Mouse (Mus musculus) liver, embryonic 13.5 days (tissue): ENCODE data around the gene Dnhd1. TPM values are rescaled to one million over a fixed set of nuclear protein-coding genes. Genes with fewer than 3 reads are reported as not detected.

Experiments used
- ATAC-seq: fragments of 200-750 bp; cut with Nextera tagmentation; 2 replicates; pipeline ENCODE4 v1.8.0; 2017; ENCODE audit warnings: low read depth, mild to moderate bottlenecking, moderate number of reproducible peaks, moderate library complexity
- DNase-seq: peaks from one replicate; pipeline ENCODE4 v3.0.0; 2022
- H3K27ac ChIP-seq: fragments of 300-500 bp; sonication (generic); 2 replicates; pipeline ENCODE4 v1.5.1; 2015; ENCODE audit warnings: moderate library complexity, mild to moderate bottlenecking, inconsistent platforms
- H3K27me3 ChIP-seq: fragments of 300-500 bp; sonication (generic); 2 replicates; pipeline ENCODE4 v1.6.1; 2015; ENCODE audit warnings: mild to moderate bottlenecking, inconsistent platforms
- H3K36me3 ChIP-seq: fragments of 300-500 bp; sonication (generic); 2 replicates; pipeline ENCODE4 v1.6.1; 2015; ENCODE audit warnings: mild to moderate bottlenecking, inconsistent platforms
- H3K4me1 ChIP-seq: fragments of 300-500 bp; sonication (generic); replicated peaks from 2 replicates; pipeline ENCODE4 v1.6.1; 2015; ENCODE audit warnings: inconsistent platforms
- H3K4me2 ChIP-seq: fragments of 300-500 bp; sonication (generic); 2 replicates; pipeline ENCODE4 v1.6.1; 2015; ENCODE audit warnings: inconsistent platforms, mild to moderate bottlenecking, moderate library complexity
- H3K4me3 ChIP-seq: fragments of 300-500 bp; sonication (generic); replicated peaks from 2 replicates; pipeline ENCODE4 v1.5.1; 2015; ENCODE audit warnings: mild to moderate bottlenecking, inconsistent platforms
- H3K9ac ChIP-seq: fragments of 300-500 bp; sonication (generic); 2 replicates; pipeline ENCODE4 v1.6.1; 2015; ENCODE audit warnings: mild to moderate bottlenecking, inconsistent platforms
- H3K9me3 ChIP-seq: fragments of 300-500 bp; sonication (generic); replicated peaks from 2 replicates; pipeline ENCODE4 v1.6.1; 2016; ENCODE audit warnings: inconsistent platforms
- WGBS: fragments of 180-500 bp; shearing (Covaris S2); methylation state at CpG from one replicate; pipeline ENCODE4 v1.1.7; 2015; ENCODE audit not compliant: insufficient replicate concordance; 5-methylcytosine and 5-hydroxymethylcytosine counted together
- polyA plus RNA-seq: library from polyadenylated mRNA; unstranded; fragments of >200 nt; fragmentation: Nextera tagmentation; extraction: Ambion mirVana; gene quantifications from 2 replicates; pipeline ENCODE4 v1.2.1, GENCODE M21; 2015

The Dnhd1 gene
- polyA plus RNA-seq, 1 experiment from 2014 or later, result 0.12 TPM

GRCm38 (mm10) chr7:105640894-105641255 is 9.8 kb upstream of the Dnhd1 start:
- H3K9ac ChIP-seq, result peak overlapping the region; percentile 85
- H3K27me3 ChIP-seq, result no peaks in the 10 kb centered on the region
- peak; percentile 28 for DNase-seq
- peak overlapping the region; percentile 81 for H3K4me3 ChIP-seq
- H3K4me1 ChIP-seq, result peaks cover 37% of the 10 kb centered on the region
- peak overlapping the region; percentile 86 for H3K27ac ChIP-seq
- H3K36me3 ChIP-seq, result peaks cover 36% of the 10 kb centered on the region
- under 1% methylated on average over 18 of the region's 18 CpGs for WGBS
- no peaks in the 10 kb centered on the region for H3K9me3 ChIP-seq
- ATAC-seq, result peak; percentile 6
- H3K4me2 ChIP-seq, result peak overlapping the region; percentile 81

GRCm38 (mm10) chr7:105641936-105642335 is 8.7 kb upstream of the Dnhd1 start:
- H3K9me3 ChIP-seq, result no peaks in the 10 kb centered on the region
- no peak for DNase-seq
- peak overlapping the region; percentile 85 for H3K9ac ChIP-seq
- H3K27ac ChIP-seq, result 0 out of 2 replicates have a peak overlapping the region, but pooled peaks have one; percentile 19
- WGBS, result 58% methylated on average over 3 of the region's 3 CpGs
- H3K36me3 ChIP-seq, result peaks cover 27% of the 10 kb centered on the region
- H3K4me3 ChIP-seq, result peak overlapping the region; percentile 81
- no peaks in the 10 kb centered on the region for H3K27me3 ChIP-seq
- no peak for ATAC-seq
- H3K4me1 ChIP-seq, result peaks cover 30% of the 10 kb centered on the region
- H3K4me2 ChIP-seq, result peak overlapping the region; percentile 81

- no peak overlapping the region for H3K4me3 ChIP-seq
These were observed 35.0 kb downstream of the Dnhd1 start for GRCm38 (mm10) chr7:105685541-105686197.

GRCm38 (mm10) chr7:105690875-105691274 is 40.2 kb downstream of the Dnhd1 start:
- Histone ChIP-seq H3K4me3 (no peak overlapping the region), H3K36me3 (no peaks in the 10 kb centered on the region), H3K9ac (no peak overlapping the region), H3K4me1 (no peaks in the 10 kb centered on the region), H3K27ac (no peak overlapping the region), H3K9me3 (no peaks in the 10 kb centered on the region), H3K27me3 (no peaks in the 10 kb centered on the region), H3K4me2 (no peak overlapping the region)
- DNase-seq (no peak), ATAC-seq (no peak)
- 9% methylated on average over 1 of the region's 1 CpGs for WGBS

More at GRCm38 (mm10) chr7:105685541-105686197, 35.0 kb downstream of the Dnhd1 start:
- Histone ChIP-seq H3K9ac (no peak overlapping the region), H3K36me3 (no peaks in the 10 kb centered on the region), H3K4me2 (no peak overlapping the region), H3K9me3 (no peaks in the 10 kb centered on the region), H3K4me1 (no peaks in the 10 kb centered on the region), H3K27me3 (no peaks in the 10 kb centered on the region), H3K27ac (no peak overlapping the region)
- ATAC-seq, result no peak
- 32% methylated on average over 13 of the region's 13 CpGs for WGBS
- no peak for DNase-seq

- 74% methylated on average over 16 of the region's 16 CpGs for WGBS
- H3K4me1 ChIP-seq, result no peaks in the 10 kb centered on the region
- no peak overlapping the region for H3K27ac ChIP-seq
- no peaks in the 10 kb centered on the region for H3K9me3 ChIP-seq
- H3K4me3 ChIP-seq, result no peak overlapping the region
- ATAC-seq (no peak), DNase-seq (no peak)
- H3K9ac ChIP-seq, result no peak overlapping the region
- H3K4me2 ChIP-seq, result no peak overlapping the region
- no peaks in the 10 kb centered on the region for H3K36me3 ChIP-seq
- H3K27me3 ChIP-seq, result no peaks in the 10 kb centered on the region
These were observed 52.6 kb downstream of the Dnhd1 start for GRCm38 (mm10) chr7:105703184-105703583.

GRCm38 (mm10) chr7:105703816-105704215 is 53.2 kb downstream of the Dnhd1 start:
- 67% methylated on average over 4 of the region's 4 CpGs for WGBS
- H3K9me3 ChIP-seq, result no peaks in the 10 kb centered on the region
- no peak for ATAC-seq

GRCm38 (mm10) chr7:105708733-105709132 is 58.1 kb downstream of the Dnhd1 start:
- ATAC-seq (peak; percentile 87), DNase-seq (no peak)
- Histone ChIP-seq H3K9ac (no peak overlapping the region), H3K27me3 (no peaks in the 10 kb centered on the region), H3K4me1 (no peaks in the 10 kb centered on the region), H3K9me3 (no peaks in the 10 kb centered on the region), H3K4me2 (no peak overlapping the region), H3K4me3 (no peak overlapping the region), H3K36me3 (no peaks in the 10 kb centered on the region), H3K27ac (no peak overlapping the region)
- WGBS, result 62% methylated on average over 5 of the region's 5 CpGs

More at GRCm38 (mm10) chr7:105703816-105704215, 53.2 kb downstream of the Dnhd1 start:
- no peaks in the 10 kb centered on the region for H3K36me3 ChIP-seq
- DNase-seq, result no peak
- H3K9ac ChIP-seq, result no peak overlapping the region
- no peak overlapping the region for H3K27ac ChIP-seq
- no peak overlapping the region for H3K4me3 ChIP-seq
- H3K4me2 ChIP-seq, result no peak overlapping the region
- no peaks in the 10 kb centered on the region for H3K27me3 ChIP-seq
- no peaks in the 10 kb centered on the region for H3K4me1 ChIP-seq

- H3K4me3 ChIP-seq, result no peak overlapping the region
- no peaks in the 10 kb centered on the region for H3K27me3 ChIP-seq
- no peaks in the 10 kb centered on the region for H3K9me3 ChIP-seq
- no peak overlapping the region for H3K27ac ChIP-seq
- DNase-seq, result no peak
- H3K36me3 ChIP-seq, result no peaks in the 10 kb centered on the region
- H3K4me1 ChIP-seq, result no peaks in the 10 kb centered on the region
- 48% methylated on average over 3 of the region's 3 CpGs for WGBS
- H3K4me2 ChIP-seq, result no peak overlapping the region
- H3K9ac ChIP-seq, result no peak overlapping the region
- ATAC-seq, result no peak
These were observed 64.7 kb downstream of the Dnhd1 start for GRCm38 (mm10) chr7:105715366-105715765.

GRCm38 (mm10) chr7:105721916-105722315 is 71.3 kb downstream of the Dnhd1 start:
- H3K9ac ChIP-seq, result no peak overlapping the region
- H3K27me3 ChIP-seq, result no peaks in the 10 kb centered on the region
- H3K4me1 ChIP-seq, result no peaks in the 10 kb centered on the region
- 48% methylated on average over 2 of the region's 2 CpGs for WGBS
- DNase-seq (no peak), ATAC-seq (no peak)
- H3K4me3 ChIP-seq, result no peak overlapping the region
- H3K4me2 ChIP-seq, result no peak overlapping the region
- H3K36me3 ChIP-seq, result no peaks in the 10 kb centered on the region
- H3K27ac ChIP-seq, result no peak overlapping the region
- H3K9me3 ChIP-seq, result no peaks in the 10 kb centered on the region

GRCm38 (mm10) chr7:105726144-105726979 is 75.7 kb downstream of the Dnhd1 start:
- H3K4me3 ChIP-seq, result no peak overlapping the region
- H3K4me1 ChIP-seq, result no peaks in the 10 kb centered on the region
- ATAC-seq (peak; percentile 76), DNase-seq (peak; percentile 29)
- no peak overlapping the region for H3K9ac ChIP-seq
- no peaks in the 10 kb centered on the region for H3K9me3 ChIP-seq
- H3K27me3 ChIP-seq, result no peaks in the 10 kb centered on the region
- peaks cover 27% of the 10 kb centered on the region for H3K36me3 ChIP-seq
- WGBS, result 71% methylated on average over 4 of the region's 4 CpGs
- H3K4me2 ChIP-seq, result no peak overlapping the region
- no peak overlapping the region for H3K27ac ChIP-seq

GRCm38 (mm10) chr7:105726980-105727325 is 76.3 kb downstream of the Dnhd1 start:
- no peaks in the 10 kb centered on the region for H3K27me3 ChIP-seq
- no peak overlapping the region for H3K4me2 ChIP-seq
- no peak overlapping the region for H3K4me3 ChIP-seq
- no peaks in the 10 kb centered on the region for H3K9me3 ChIP-seq
- 60% methylated on average over 4 of the region's 4 CpGs for WGBS
- H3K36me3 ChIP-seq, result peaks cover 33% of the 10 kb centered on the region
- ATAC-seq (no peak), DNase-seq (no peak)
- H3K27ac ChIP-seq, result no peak overlapping the region
- H3K4me1 ChIP-seq, result no peaks in the 10 kb centered on the region
- no peak overlapping the region for H3K9ac ChIP-seq
